Mouse (Mus musculus) heart, postnatal 25 days (tissue): ENCODE data around the gene Morc1. TPM values are rescaled to one million over a fixed set of nuclear protein-coding genes. Genes with fewer than 3 reads are reported as not detected.

ENCODE experiments used
- DNase-seq: peaks from one replicate; pipeline ENCODE4 v3.0.0; 2022; ENCODE audit warnings: low spot score
- intact Hi-C: fragments of 180-260 bp; cut with DNase I; formaldehyde crosslinking; loops from one replicate; pipeline ENCODE4 v1.15.1; 2025
- total RNA-seq, 2 experiments: library from RNA; stranded (reverse); gene quantifications; 2 replicates each; pipeline ENCODE4 v1.2.3; 2021

Morc1 gene
- total RNA-seq: not detected

DNA sequence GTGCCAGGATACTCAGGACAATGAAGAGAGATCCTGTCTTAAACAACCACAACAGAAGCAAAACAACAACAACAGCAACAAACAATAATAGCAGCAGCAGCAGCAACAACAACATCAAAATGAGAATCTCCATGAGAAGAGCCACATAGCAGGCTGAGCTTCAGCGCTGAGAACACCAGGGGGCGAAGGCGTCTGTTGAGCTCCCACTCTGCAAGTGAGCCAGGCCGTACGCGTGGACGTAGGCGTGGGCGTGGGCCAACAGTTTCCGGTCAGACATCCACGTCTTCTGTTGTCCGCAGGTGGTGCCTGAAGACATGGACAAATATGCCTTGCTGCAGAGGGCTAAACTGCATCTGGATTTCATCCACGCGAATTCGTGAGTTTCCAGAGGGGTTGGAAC lies at the start of gene Morc1:
Gene Morc1, plus strand, starts transcription at position 211 of the 400 bp plus-strand sequence.
- no peak for DNase-seq
- intact Hi-C loops: no loop called here

DNA sequence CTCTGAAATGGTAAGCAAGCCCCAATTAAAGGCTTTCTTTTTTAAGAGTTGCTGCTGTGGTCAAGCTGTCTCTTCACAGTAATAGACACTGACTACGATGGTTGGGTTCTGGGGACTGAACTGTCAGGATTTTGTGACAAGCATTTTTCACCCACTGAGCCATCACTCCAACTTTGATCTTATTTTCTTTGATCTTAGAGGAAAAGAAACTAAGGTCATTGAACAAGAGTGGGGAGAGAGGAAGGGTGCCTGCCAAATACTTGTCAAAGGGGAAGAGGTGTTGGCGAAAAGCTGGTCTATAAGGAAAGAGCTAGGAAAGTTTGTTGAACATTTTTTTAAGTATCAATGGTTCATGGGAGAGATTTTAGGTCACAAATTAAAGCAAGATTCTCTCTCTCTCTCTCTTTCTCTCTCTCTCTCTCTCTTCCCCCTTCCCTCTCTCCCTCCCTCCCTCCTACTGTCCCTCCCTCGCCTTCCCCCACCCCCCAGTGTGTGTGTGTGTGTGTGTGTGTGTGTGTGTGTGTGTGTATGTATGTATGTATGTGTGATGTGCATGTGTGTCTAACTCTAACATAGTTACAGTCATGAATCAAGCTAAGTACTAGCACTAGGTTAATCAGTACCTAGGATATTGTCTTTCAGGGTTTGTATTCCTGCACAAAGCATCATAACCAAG lies 47.3 kb upstream of the Morc1 start:
- intact Hi-C loops: no loop called here
- DNase-seq: no peak

DNA sequence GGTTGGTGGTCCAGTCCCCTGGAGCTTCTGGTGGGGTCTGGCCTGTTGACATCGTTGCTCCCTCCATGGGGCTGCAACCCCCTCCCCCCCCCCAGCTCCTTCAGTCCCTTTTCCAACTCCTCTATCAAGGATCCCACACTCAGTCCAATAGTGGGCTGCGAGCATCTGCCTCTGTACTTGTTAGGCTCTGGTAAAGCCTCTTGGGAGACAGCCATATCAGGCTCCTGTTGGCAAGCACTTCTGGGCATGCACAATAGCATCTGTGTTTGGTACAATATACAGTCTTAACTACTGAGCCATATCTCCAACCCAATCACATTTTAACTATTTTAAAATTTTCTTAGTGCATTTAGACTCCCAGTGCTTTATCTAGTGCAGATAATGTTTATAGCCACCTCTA lies 44.1 kb upstream of the Morc1 start:
- no peak for DNase-seq
- intact Hi-C loops: no loop called here

GRCm38 (mm10) chr16:48395278-48395677 lies 35.8 kb upstream of the Morc1 start:
- intact Hi-C loops: no loop called here
- DNase-seq: no peak

GRCm38 (mm10) chr16:48402963-48403362 lies 28.1 kb upstream of the Morc1 start:
- DNase-seq: no peak
- intact Hi-C loops: no loop called here

DNA sequence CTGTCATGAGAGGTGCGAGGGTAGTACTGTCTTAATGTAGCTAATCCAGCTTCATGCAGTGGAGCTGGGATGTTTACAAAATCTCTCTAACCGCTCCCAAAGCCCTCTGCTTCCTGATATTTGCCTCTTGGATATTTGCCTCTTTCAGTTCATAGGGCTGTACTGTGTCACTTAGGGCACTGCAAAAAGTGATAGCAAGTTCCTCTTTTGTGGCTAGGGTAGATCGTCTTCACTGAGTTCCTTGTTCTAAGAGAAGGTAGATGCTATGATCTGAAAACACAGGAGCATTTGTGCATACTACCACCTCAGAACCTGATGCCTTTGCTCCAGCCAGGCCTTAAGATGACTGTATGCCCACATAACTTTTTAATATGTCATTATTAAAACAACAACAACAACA lies 27.6 kb upstream of the Morc1 start:
- intact Hi-C loops: no loop called here
- no peak for DNase-seq

DNA sequence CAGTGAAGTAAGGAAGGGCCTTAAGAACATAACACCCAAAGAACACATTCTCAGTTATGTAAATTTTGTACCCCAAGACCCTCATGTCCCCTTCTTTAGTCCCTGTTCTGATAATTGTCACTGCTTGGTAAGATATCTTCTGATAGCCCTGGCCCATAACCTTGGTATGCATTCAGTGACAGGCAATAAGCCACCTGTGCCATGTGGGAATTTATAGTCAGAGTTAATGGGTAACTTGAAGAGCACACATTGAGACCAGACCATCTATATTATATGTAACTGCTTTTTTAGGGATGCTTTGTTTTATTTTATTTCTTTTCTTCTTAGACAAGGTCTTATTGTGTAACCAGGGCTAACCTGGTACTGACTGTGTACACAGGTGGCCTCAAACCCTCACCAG lies 27.0 kb upstream of the Morc1 start:
- no peak for DNase-seq
- intact Hi-C loops: no loop called here

GRCm38 (mm10) chr16:48405674-48406403 lies 25.2 kb upstream of the Morc1 start:
- no peak for DNase-seq
- intact Hi-C loops: no loop called here

DNA sequence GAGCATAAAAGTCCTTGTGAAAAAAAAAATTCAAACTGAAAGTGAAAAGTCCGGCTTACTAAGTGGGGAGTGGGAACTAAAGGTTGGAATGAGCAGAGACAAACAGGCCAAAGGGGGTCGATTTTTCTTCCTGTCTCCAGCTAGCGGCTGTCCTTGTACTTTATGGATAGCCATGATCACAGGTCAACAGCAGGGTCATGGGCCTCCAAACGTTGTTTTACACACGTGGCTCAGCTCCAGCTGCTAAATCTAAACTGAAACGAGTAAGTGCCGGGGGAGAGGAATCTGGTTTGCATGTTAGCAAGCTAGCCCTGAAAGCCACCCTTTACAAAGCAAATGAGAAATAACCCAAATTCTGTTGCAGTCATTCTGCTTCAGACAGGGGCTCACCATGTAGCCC lies 21.5 kb upstream of the Morc1 start:
- intact Hi-C loops: no loop called here
- no peak for DNase-seq

DNA sequence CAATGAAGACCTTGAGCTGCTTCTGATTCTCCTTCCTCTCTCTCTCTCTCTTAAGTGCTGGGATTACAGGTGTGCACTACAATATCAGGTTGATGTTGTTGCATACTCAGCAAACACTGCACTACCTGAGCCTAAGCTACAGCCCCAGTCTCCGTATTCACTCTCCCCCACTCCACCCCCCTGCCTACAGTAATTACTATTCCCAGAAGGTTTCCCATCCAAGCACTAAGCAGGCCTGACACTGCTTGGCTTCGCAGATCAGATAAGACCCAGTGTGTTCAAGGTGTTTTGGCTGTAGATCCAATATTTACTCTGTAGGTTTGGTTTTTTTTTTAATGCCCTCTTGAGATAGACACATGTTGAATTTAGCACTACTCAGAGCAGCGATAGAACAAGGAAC lies 20.9 kb upstream of the Morc1 start:
- intact Hi-C loops: no loop called here
- no peak for DNase-seq

- intact Hi-C loops: no loop called here
- no peak for DNase-seq
Observed at GRCm38 (mm10) chr16:48412246-48412645, 18.8 kb upstream of the Morc1 start, which contains the start of gene Gm5485. Gene Gm5485, minus strand, starts transcription at chr16:48412416.

DNA sequence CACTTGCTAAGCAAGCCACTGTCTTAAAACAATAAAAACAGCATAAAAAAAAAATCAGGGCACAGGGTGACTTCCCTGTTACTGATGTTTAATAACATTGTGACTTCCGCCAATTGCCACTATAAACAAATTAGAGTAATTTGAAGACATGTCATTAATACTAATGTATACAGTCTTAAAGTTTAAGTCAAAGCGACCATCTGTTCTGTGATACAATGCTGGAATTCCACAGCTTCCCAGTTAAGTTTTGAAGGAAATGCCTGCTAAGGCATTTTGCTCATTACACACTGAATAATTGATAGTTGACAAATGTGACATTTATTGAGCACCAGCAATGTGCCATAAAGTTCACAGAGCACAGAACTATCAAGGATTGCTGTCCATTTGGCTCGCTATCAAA lies 12.5 kb upstream of the Morc1 start:
- DNase-seq: no peak
- intact Hi-C loops: no loop called here

GRCm38 (mm10) chr16:48419035-48419434 lies 12.0 kb upstream of the Morc1 start:
- intact Hi-C loops: no loop called here
- DNase-seq: no peak

- no peak for DNase-seq
- intact Hi-C loops: no loop called here
Observed at GRCm38 (mm10) chr16:48422501-48422900, 8.5 kb upstream of the Morc1 start.

DNA sequence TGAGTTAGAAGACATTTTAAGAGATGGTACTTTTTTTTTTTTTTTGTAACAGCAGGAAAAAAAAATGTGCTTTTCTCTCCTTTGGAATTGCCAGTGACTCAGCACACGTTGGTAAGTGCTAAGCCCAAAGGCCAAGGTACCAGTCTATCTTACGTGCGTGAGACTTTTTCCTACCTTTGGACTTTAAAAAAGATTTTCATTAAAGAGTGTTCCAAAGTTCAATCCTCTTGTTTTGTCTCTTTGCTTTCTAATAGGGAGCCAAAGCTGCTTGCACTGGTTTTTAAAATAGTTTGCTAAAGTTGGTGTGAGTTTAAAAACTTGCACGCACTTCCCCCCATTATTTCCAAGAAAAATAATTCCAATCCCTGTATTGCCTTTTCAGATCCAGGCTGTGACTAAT lies 7.0 kb upstream of the Morc1 start:
- DNase-seq: no peak
- intact Hi-C loops: no loop called here

DNA sequence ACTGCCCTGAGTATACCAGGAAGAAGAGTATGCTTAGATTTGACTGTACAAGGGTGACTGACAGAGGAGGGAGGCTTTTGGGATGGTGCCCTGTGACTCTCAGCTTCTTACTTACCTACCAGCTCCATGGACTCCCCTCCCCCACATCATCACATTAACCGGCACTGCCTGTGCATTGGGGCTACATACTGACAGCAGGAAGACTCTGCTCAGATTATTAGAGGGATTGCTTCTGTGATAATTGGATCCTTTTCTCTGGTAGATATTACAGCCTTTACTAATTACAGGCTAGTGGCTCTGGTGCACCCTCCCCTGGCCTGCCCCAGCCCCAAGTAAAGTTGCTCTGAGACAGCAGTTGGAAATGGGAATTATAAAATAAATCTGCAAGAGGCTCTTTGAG lies 1.6 kb upstream of the Morc1 start:
- DNase-seq: no peak
- intact Hi-C loops: no loop called here

- intact Hi-C loops: no loop called here
Observed at GRCm38 (mm10) chr16:48435454-48435853, 4.4 kb downstream of the Morc1 start.

DNA sequence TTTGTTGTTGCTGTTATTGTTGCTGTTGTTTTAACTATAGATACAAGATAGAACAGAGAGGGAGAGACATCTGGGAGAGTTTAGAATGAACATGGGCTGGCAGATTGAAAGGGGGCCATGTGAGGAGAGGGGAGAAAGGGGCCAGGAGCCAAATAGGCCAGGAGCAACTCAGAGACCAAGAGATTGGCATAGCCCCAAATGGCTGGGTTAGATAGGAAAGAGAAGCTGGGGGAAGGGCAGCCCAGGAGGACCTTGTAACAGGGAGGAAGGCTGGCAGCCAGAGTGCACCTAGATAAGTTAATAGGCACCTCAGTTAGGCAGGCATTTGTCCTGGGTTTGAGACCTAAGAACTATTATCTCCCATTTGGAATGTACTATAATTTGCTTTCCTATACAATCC lies 6.4 kb downstream of the Morc1 start:
- intact Hi-C loops: no loop called here
- DNase-seq: no peak

More at GRCm38 (mm10) chr16:48435454-48435853, 4.4 kb downstream of the Morc1 start:
- DNase-seq: no peak

GRCm38 (mm10) chr16:48444589-48444988 lies 13.6 kb downstream of the Morc1 start:
- intact Hi-C loops: no loop called here
- no peak for DNase-seq

DNA sequence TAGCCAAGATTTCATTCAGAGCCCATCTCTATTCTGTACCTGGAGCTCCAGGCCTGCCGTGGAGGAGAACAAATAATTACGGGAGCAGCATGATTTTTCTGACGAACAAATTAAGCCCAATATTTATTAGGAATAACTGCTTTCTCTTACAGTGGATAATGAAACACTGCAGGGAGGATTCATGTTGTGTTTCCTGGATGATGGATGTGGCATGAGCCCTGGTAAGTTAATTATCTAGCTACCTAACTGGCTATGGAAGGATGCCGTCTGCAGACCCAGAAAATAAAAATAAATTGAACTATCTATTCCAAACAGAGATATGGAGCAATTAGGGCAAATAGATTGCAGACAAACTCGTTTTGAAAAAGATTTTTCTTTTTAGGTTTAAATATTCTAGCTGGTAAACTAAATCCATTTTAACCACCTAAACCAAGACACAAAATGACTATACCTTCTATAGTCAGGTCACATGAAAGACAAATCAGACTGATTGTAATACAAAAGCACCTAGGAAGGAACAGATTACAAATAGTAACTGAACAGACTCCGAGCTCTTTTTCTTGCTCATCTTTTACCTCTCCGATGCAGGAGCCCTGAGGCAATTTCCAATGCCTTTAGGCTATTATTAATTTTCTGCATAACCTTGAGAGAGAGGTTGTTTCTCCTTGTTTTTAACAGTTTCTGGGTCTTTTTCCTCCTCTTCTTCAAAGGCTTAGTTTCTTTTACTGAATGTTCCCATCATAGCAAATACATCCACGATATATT lies 15.3 kb downstream of the Morc1 start:
- intact Hi-C loops: no loop called here
- DNase-seq: no peak

DNA sequence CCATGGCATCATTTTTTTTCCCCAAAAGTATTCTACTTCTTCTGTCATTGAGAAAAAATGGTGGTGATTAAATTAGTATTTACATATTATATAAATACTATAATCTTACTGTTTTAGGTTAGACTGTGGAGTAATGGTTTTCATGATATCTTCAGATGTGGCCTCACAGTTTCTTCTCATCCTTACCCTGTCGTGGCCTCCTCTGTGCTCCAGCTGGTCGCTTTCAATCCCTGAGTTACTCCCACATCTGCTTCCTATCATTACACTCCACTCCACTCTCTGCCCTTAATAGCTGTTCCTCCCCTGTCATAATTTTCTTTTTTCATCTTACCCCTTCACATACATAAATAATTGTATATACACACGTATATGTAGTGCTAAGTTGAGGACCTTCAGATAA lies 22.2 kb downstream of the Morc1 start:
- DNase-seq: no peak
- intact Hi-C loops: no loop called here
